Mouse (Mus musculus) thymus, adult 2 months (tissue): ENCODE results near the gene Crym. TPM values are rescaled to one million over a fixed set of nuclear protein-coding genes. Genes with fewer than 3 reads are reported as not detected.

Experiments used
- DNase-seq: peaks from one replicate; pipeline ENCODE4 v3.0.0; 2021
- H3K27ac ChIP-seq: fragments of 200-500 bp; 2 replicates; pipeline ENCODE4 v1.5.1; 2012; ENCODE audit warnings: low read length, control low read depth; ENCODE audit not compliant: control insufficient read depth, insufficient read depth
- H3K27me3 ChIP-seq: fragments of 200-500 bp; 2 replicates; pipeline ENCODE4 v1.6.1; 2012; ENCODE audit warnings: mild to moderate bottlenecking, low read length, moderate library complexity, mixed read lengths; ENCODE audit not compliant: control insufficient read depth, insufficient read depth
- H3K36me3 ChIP-seq: fragments of 200-500 bp; 2 replicates; pipeline ENCODE4 v1.6.1; 2012; ENCODE audit warnings: mild to moderate bottlenecking, low read length, moderate library complexity; ENCODE audit not compliant: control insufficient read depth, insufficient read depth
- H3K4me1 ChIP-seq: fragments of 200-500 bp; replicated peaks from 2 replicates; pipeline ENCODE4 v1.6.1; 2012; ENCODE audit warnings: low read length; ENCODE audit not compliant: control insufficient read depth, insufficient read depth
- H3K4me3 ChIP-seq: fragments of 200-500 bp; 2 replicates; pipeline ENCODE4 v1.5.1; 2012; ENCODE audit warnings: mild to moderate bottlenecking, low read length, control low read depth, moderate library complexity; ENCODE audit not compliant: control insufficient read depth, insufficient read depth
- CTCF ChIP-seq: fragments of 200-500 bp; IDR thresholded peaks from 2 replicates; pipeline ENCODE4 v1.5.1; 2012; ENCODE audit warnings: mild to moderate bottlenecking, control low read depth, low read length, moderate library complexity, borderline replicate concordance; ENCODE audit not compliant: control insufficient read depth, poor library complexity, insufficient read depth; ENCODE audit errors: extremely low read depth
- POLR2A ChIP-seq: fragments of 200-500 bp; IDR thresholded peaks from 2 replicates; pipeline ENCODE4 v1.6.1; 2012; ENCODE audit warnings: mild to moderate bottlenecking, low read length, control low read depth, moderate library complexity; ENCODE audit not compliant: control insufficient read depth, poor library complexity, insufficient read depth; ENCODE audit errors: extremely low read depth
- WGBS: fragments of 180-500 bp; shearing (Covaris S2); methylation state at CpG from one replicate; pipeline ENCODE4 v1.1.7; 2018; 5-methylcytosine and 5-hydroxymethylcytosine counted together
- polyA plus RNA-seq: library from polyadenylated mRNA; depleted of rRNA; stranded (reverse); fragments of >200 nt; gene quantifications from 2 replicates; pipeline ENCODE4 v1.2.3, GENCODE M21; 2012; rRNA removed

Crym gene
- polyA plus RNA-seq, 1 experiment, result 1.2 TPM

DNA sequence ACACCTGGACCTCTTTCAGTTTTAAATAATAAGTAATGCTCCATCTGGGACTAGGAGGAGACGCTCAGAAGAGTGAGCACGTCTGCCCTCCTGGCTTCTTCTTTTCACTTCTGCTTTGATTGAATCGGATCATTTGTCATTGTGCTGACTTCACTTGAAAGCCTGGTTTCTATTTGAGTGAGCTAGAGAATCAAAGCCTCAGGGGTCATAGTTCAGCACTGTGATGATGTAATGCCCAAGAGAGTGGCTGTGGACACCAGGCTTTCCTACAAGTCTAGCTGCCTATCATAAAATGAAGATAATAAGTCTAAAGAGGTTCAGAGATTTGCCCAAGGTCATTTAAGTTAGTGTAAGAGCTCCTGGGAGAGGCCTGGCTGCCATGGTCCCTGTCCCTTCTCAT, 51.7 kb downstream of the Crym start:
- Histone ChIP-seq H3K27me3 (no peaks in the 10 kb centered on the region), H3K27ac (no peak overlapping the region), H3K4me3 (no peak overlapping the region), H3K36me3 (no peaks in the 10 kb centered on the region), H3K4me1 (no peaks in the 10 kb centered on the region)
- DNase-seq, result no peak
- 61% methylated on average over 3 of the region's 3 CpGs for WGBS
- TF ChIP-seq POLR2A, result no peak
- no peak for TF ChIP-seq CTCF

DNA sequence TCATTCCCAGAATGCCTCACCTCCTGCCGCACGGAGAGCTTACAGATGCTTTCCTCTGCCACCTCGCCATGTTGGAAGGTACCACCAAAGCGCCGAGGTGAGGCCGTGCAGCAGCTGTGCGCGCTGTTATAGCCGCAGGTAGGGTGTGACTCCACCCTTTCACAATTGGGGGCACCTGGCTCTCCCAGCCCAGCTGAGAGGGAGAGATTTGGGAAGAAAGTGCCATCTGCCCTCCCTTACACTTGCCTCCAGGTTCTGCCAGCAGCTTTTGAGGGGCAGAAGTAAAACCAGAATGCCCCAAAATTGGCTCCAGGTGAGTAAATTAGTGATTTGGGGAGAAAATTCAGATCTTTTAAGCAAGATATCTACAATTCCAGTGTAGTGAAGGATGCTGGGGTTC, 56.7 kb downstream of the Crym start, which contains the start of gene Zp2:
Gene Zp2, minus strand, starts transcription at position 101 of the 400 bp plus-strand sequence.
- Histone ChIP-seq H3K27me3 (no peaks in the 10 kb centered on the region), H3K4me1 (no peaks in the 10 kb centered on the region), H3K27ac (no peak within 1 kb of the TSS), H3K36me3 (no peaks in the 10 kb centered on the region), H3K4me3 (no peak within 1 kb of the TSS)
- no peak for DNase-seq
- WGBS, result 76% methylated on average over 9 of the region's 9 CpGs
- TF ChIP-seq CTCF (no peak), POLR2A (no peak)

DNA sequence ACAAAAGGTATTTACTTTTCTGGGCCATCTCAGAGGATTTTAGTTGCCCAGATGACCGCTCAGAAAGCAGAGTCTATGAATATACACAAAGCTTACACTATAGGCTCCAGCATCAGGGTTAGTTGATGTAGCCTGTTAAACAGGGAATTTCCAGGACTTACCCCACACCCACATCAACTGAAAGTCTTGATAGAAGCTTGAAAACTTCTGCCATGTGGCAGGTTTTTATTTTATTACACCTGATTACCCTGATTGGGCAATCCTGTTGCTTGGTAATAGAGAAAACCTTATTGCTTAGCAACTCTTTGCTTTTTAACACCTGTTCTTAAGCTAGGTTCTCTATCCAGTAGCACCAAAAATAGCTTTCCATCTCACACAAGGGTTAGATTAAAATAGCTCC, 59.2 kb downstream of the Crym start:
- H3K27ac ChIP-seq, result no peak overlapping the region
- no peaks in the 10 kb centered on the region for H3K36me3 ChIP-seq
- no peaks in the 10 kb centered on the region for H3K4me1 ChIP-seq
- H3K27me3 ChIP-seq, result no peaks in the 10 kb centered on the region
- WGBS, result 72% methylated on average over 1 of the region's 1 CpGs
- no peak for DNase-seq
- TF ChIP-seq CTCF, result no peak
- no peak for TF ChIP-seq POLR2A
- no peak overlapping the region for H3K4me3 ChIP-seq

Other genes starting within 250 kb of the Crym start
- gene Dnah3, start 106.8 kb downstream of the Crym start, polyA plus RNA-seq, result 0.23 and 0.30 TPM in 2 replicates
- gene Tmem159, start 99.8 kb downstream of the Crym start, polyA plus RNA-seq, result 6.9 and 8.9 TPM in 2 replicates
- 1.1 TPM in 2 replicates for gene Zp2, start 56.8 kb downstream of the Crym start, polyA plus RNA-seq
- gene Anks4b, start 28.3 kb downstream of the Crym start, polyA plus RNA-seq, result 0.22 and 0.33 TPM in 2 replicates
- gene Abca14, start 1.9 kb upstream of the Crym start, polyA plus RNA-seq, result not detected in 2 replicates
- not detected in 2 replicates for gene Abca15, start 126.6 kb upstream of the Crym start, polyA plus RNA-seq
- gene Abca16, start 207.5 kb upstream of the Crym start, polyA plus RNA-seq, result not detected in 2 replicates